Mouse (Mus musculus) forebrain, postnatal 0 days (tissue): ENCODE results near the gene Spa17. TPM values are rescaled to one million over a fixed set of nuclear protein-coding genes. Genes with fewer than 3 reads are reported as not detected.

Experiments used
- ATAC-seq: fragments of 200-750 bp; cut with Nextera tagmentation; 2 replicates; pipeline ENCODE4 v1.8.0; 2017; ENCODE audit warnings: mild to moderate bottlenecking, moderate library complexity
- DNase-seq: peaks from one replicate; pipeline ENCODE4 v3.0.0-alpha.2; 2015
- H3K27ac ChIP-seq: fragments of 300-500 bp; sonication (generic); 2 replicates; pipeline ENCODE4 v1.5.1; 2014; ENCODE audit warnings: low read depth, mild to moderate bottlenecking, antibody characterized with exemption, low read length, moderate library complexity, mixed read lengths
- H3K27me3 ChIP-seq: fragments of 300-500 bp; sonication (generic); 2 replicates; pipeline ENCODE4 v1.6.1; 2014; ENCODE audit warnings: mild to moderate bottlenecking, low read length, mixed read lengths; ENCODE audit not compliant: insufficient read depth
- H3K36me3 ChIP-seq: fragments of 300-500 bp; sonication (generic); 2 replicates; pipeline ENCODE4 v1.6.1; 2014; ENCODE audit warnings: mild to moderate bottlenecking, moderate library complexity; ENCODE audit not compliant: insufficient read depth
- H3K4me1 ChIP-seq: fragments of 300-500 bp; sonication (generic); 2 replicates; pipeline ENCODE4 v1.6.1; 2014; ENCODE audit warnings: antibody characterized with exemption; ENCODE audit not compliant: insufficient read depth
- H3K4me2 ChIP-seq: fragments of 300-500 bp; sonication (generic); 2 replicates; pipeline ENCODE4 v1.6.1; 2014; ENCODE audit warnings: low read depth, mild to moderate bottlenecking, moderate library complexity
- H3K4me3 ChIP-seq: fragments of 300-500 bp; sonication (generic); 2 replicates; pipeline ENCODE4 v1.5.1; 2014; ENCODE audit warnings: low read depth, low read length, mixed read lengths
- H3K9ac ChIP-seq: fragments of 300-500 bp; sonication (generic); 2 replicates; pipeline ENCODE4 v1.6.1; 2014; ENCODE audit warnings: mild to moderate bottlenecking
- H3K9me3 ChIP-seq: fragments of 300-500 bp; sonication (generic); 2 replicates; pipeline ENCODE4 v1.6.1; 2016; ENCODE audit warnings: low read length
- CTCF ChIP-seq: sonication (generic); IDR thresholded peaks from 2 replicates; pipeline ENCODE4 v1.5.1; 2016; ENCODE audit warnings: antibody characterized with exemption, control low read depth, low read depth
- WGBS: fragments of 180-500 bp; shearing (Covaris S2); extraction: QIAGEN DNeasy Blood & Tissue Kit; methylation state at CpG from one replicate; pipeline ENCODE4 v1.1.7; 2014; 5-methylcytosine and 5-hydroxymethylcytosine counted together
- polyA plus RNA-seq: library from polyadenylated mRNA; unstranded; fragments of >200 nt; fragmentation: Nextera tagmentation; extraction: Ambion mirVana; gene quantifications from 2 replicates; pipeline ENCODE4 v1.2.1, GENCODE M21; 2015
- total RNA-seq: library from RNA; depleted of rRNA; stranded (reverse); fragments of >200 nt; gene quantifications from 2 replicates; pipeline ENCODE4 v1.2.3, GENCODE M21; 2014

Gene Spa17
- total and polyA plus RNA-seq, 2 experiments from 2014 or later = 2.4 to 10.8 TPM

- H3K4me3 ChIP-seq = no peak overlapping the region
- ATAC-seq (peak; percentile 68), DNase-seq (no peak)
- H3K4me2 ChIP-seq = no peak overlapping the region
- 0 out of 2 replicates have a peak overlapping the region, but pooled peaks have one; percentile 10 for H3K9ac ChIP-seq
- peak overlapping the region; percentile 23; the same call in 1 of the 2 replicates for H3K27ac ChIP-seq
- H3K9me3 ChIP-seq = no peaks in the 10 kb centered on the region
- 45% methylated on average over 15 of the region's 15 CpGs for WGBS
- no peaks in the 10 kb centered on the region for H3K36me3 ChIP-seq
- TF ChIP-seq CTCF = no peak
- no peaks in the 10 kb centered on the region for H3K27me3 ChIP-seq
- H3K4me1 ChIP-seq = peaks cover 9% of the 10 kb centered on the region
Observed at GRCm38 (mm10) chr9:37567892-37568604, 45.5 kb downstream of the Spa17 start.

- TF ChIP-seq CTCF = no peak
- H3K27me3 ChIP-seq = no peaks in the 10 kb centered on the region
- no peak overlapping the region for H3K4me3 ChIP-seq
- peaks cover 9% of the 10 kb centered on the region for H3K4me1 ChIP-seq
- DNase-seq (no peak), ATAC-seq (no peak)
- H3K36me3 ChIP-seq = no peaks in the 10 kb centered on the region
- WGBS = 56% methylated on average over 5 of the region's 5 CpGs
- no peak overlapping the region for H3K9ac ChIP-seq
- no peaks in the 10 kb centered on the region for H3K9me3 ChIP-seq
- H3K4me2 ChIP-seq = no peak overlapping the region
- H3K27ac ChIP-seq = no peak overlapping the region
Observed at GRCm38 (mm10) chr9:37567454-37567853, 46.1 kb downstream of the Spa17 start.

- no peak for ATAC-seq
- no peak overlapping the region for H3K4me2 ChIP-seq
- no peak overlapping the region for H3K4me3 ChIP-seq
- H3K9me3 ChIP-seq = no peaks in the 10 kb centered on the region
- TF ChIP-seq CTCF = no peak
- H3K27ac ChIP-seq = no peak overlapping the region
- no peaks in the 10 kb centered on the region for H3K36me3 ChIP-seq
- no peak for DNase-seq
- no peak overlapping the region for H3K9ac ChIP-seq
- H3K4me1 ChIP-seq = peaks cover 9% of the 10 kb centered on the region
- WGBS = 89% methylated on average over 2 of the region's 2 CpGs
- no peaks in the 10 kb centered on the region for H3K27me3 ChIP-seq
Observed at GRCm38 (mm10) chr9:37567019-37567418, 46.5 kb downstream of the Spa17 start.

GRCm38 (mm10) chr9:37563805-37564204, 49.7 kb downstream of the Spa17 start:
- ATAC-seq = no peak
- 56% methylated on average over 1 of the region's 1 CpGs for WGBS
- TF ChIP-seq CTCF = no peak

GRCm38 (mm10) chr9:37560617-37561016, 52.9 kb downstream of the Spa17 start:
- no peaks in the 10 kb centered on the region for H3K36me3 ChIP-seq
- H3K4me3 ChIP-seq = no peak overlapping the region
- DNase-seq = no peak
- TF ChIP-seq CTCF = no peak
- H3K4me1 ChIP-seq = no peaks in the 10 kb centered on the region
- H3K9me3 ChIP-seq = no peaks in the 10 kb centered on the region
- H3K9ac ChIP-seq = no peak overlapping the region
- no peaks in the 10 kb centered on the region for H3K27me3 ChIP-seq
- WGBS = 83% methylated on average over 2 of the region's 2 CpGs
- H3K4me2 ChIP-seq = no peak overlapping the region
- no peak for ATAC-seq
- H3K27ac ChIP-seq = no peak overlapping the region

More at GRCm38 (mm10) chr9:37563805-37564204, 49.7 kb downstream of the Spa17 start:
- peaks cover 9% of the 10 kb centered on the region for H3K4me1 ChIP-seq
- H3K4me2 ChIP-seq = no peak overlapping the region
- H3K36me3 ChIP-seq = no peaks in the 10 kb centered on the region
- H3K9ac ChIP-seq = no peak overlapping the region
- H3K27ac ChIP-seq = no peak overlapping the region
- H3K27me3 ChIP-seq = no peaks in the 10 kb centered on the region
- no peak overlapping the region for H3K4me3 ChIP-seq
- H3K9me3 ChIP-seq = no peaks in the 10 kb centered on the region
- DNase-seq = no peak

- H3K4me1 ChIP-seq = peaks cover 10% of the 10 kb centered on the region; the same call in 1 of the 2 replicates
- no peak for TF ChIP-seq CTCF
- H3K36me3 ChIP-seq = no peaks in the 10 kb centered on the region
- H3K4me3 ChIP-seq = no peak overlapping the region
- no peak overlapping the region for H3K4me2 ChIP-seq
- H3K27me3 ChIP-seq = peaks cover 4% of the 10 kb centered on the region
- H3K9me3 ChIP-seq = no peaks in the 10 kb centered on the region
- DNase-seq = no peak
- H3K9ac ChIP-seq = no peak overlapping the region
- H3K27ac ChIP-seq = no peak overlapping the region; the same call in 1 of the 2 replicates
- ATAC-seq = no peak
- WGBS = 62% methylated on average over 3 of the region's 3 CpGs
Observed at GRCm38 (mm10) chr9:37556366-37556765, 57.2 kb downstream of the Spa17 start.

GRCm38 (mm10) chr9:37554838-37555748, 58.4 kb downstream of the Spa17 start, which contains the start of gene Siae:
Siae (plus strand) TSS chr9:37555698.
- H3K27ac ChIP-seq = peak within 1 kb of the TSS; percentile 15; the same call in 1 of the 2 replicates
- 18% methylated on average over 7 of the region's 7 CpGs for WGBS
- H3K36me3 ChIP-seq = no peaks in the 10 kb centered on the region
- DNase-seq (peak; percentile 67), ATAC-seq (peak; percentile 39)
- peaks cover 10% of the 10 kb centered on the region; the same call in 1 of the 2 replicates for H3K4me1 ChIP-seq
- no peak within 1 kb of the TSS for H3K4me3 ChIP-seq
- H3K9me3 ChIP-seq = no peaks in the 10 kb centered on the region
- H3K9ac ChIP-seq = 0 out of 2 replicates have a peak within 1 kb of the TSS, but pooled peaks have one; percentile 1
- no peak for TF ChIP-seq CTCF
- peak within 1 kb of the TSS; percentile 5; the same call in 1 of the 2 replicates for H3K4me2 ChIP-seq
- peaks cover 9% of the 10 kb centered on the region for H3K27me3 ChIP-seq
